Mouse (Mus musculus) liver, embryonic 15.5 days (tissue): Measurements from ENCODE around the gene Olfr70. TPM values are rescaled to one million over a fixed set of nuclear protein-coding genes. Genes with fewer than 3 reads are reported as not detected.

Experiments used
- ATAC-seq: fragments of 200-750 bp; cut with Nextera tagmentation; 2 replicates; pipeline ENCODE4 v1.8.0; 2017; ENCODE audit warnings: moderate number of reproducible peaks, mild to moderate bottlenecking, moderate library complexity; ENCODE audit not compliant: insufficient read depth
- H3K27ac ChIP-seq: fragments of 300-500 bp; sonication (generic); replicated peaks from 2 replicates; pipeline ENCODE4 v1.5.1; 2015; ENCODE audit warnings: mild to moderate bottlenecking, inconsistent platforms
- H3K27me3 ChIP-seq: fragments of 300-500 bp; sonication (generic); 2 replicates; pipeline ENCODE4 v1.6.1; 2015; ENCODE audit warnings: mild to moderate bottlenecking, inconsistent platforms
- H3K36me3 ChIP-seq: fragments of 300-500 bp; sonication (generic); replicated peaks from 2 replicates; pipeline ENCODE4 v1.6.1; 2015; ENCODE audit warnings: moderate library complexity, mild to moderate bottlenecking, inconsistent platforms
- H3K4me1 ChIP-seq: fragments of 300-500 bp; sonication (generic); replicated peaks from 2 replicates; pipeline ENCODE4 v1.6.1; 2015; ENCODE audit warnings: inconsistent platforms
- H3K4me2 ChIP-seq: fragments of 300-500 bp; sonication (generic); 2 replicates; pipeline ENCODE4 v1.6.1; 2015; ENCODE audit warnings: moderate library complexity, mild to moderate bottlenecking, inconsistent platforms
- H3K4me3 ChIP-seq: fragments of 300-500 bp; sonication (generic); replicated peaks from 2 replicates; pipeline ENCODE4 v1.5.1; 2015; ENCODE audit warnings: mild to moderate bottlenecking, inconsistent platforms
- H3K9ac ChIP-seq: fragments of 300-500 bp; sonication (generic); 2 replicates; pipeline ENCODE4 v1.6.1; 2015; ENCODE audit warnings: moderate library complexity, mild to moderate bottlenecking, inconsistent platforms
- H3K9me3 ChIP-seq: fragments of 300-500 bp; sonication (generic); replicated peaks from 2 replicates; pipeline ENCODE4 v1.6.1; 2016; ENCODE audit warnings: inconsistent platforms
- WGBS: fragments of 180-500 bp; shearing (Covaris S2); methylation state at CpG from one replicate; pipeline ENCODE4 v1.1.7; 2015; ENCODE audit warnings: mixed read lengths; ENCODE audit not compliant: insufficient replicate concordance; 5-methylcytosine and 5-hydroxymethylcytosine counted together
- polyA plus RNA-seq: library from polyadenylated mRNA; unstranded; fragments of >200 nt; fragmentation: Nextera tagmentation; extraction: Ambion mirVana; gene quantifications from 2 replicates; pipeline ENCODE4 v1.2.1, GENCODE M21; 2015

Olfr70 gene
- polyA plus RNA-seq, 1 experiment from 2014 or later = not detected

DNA sequence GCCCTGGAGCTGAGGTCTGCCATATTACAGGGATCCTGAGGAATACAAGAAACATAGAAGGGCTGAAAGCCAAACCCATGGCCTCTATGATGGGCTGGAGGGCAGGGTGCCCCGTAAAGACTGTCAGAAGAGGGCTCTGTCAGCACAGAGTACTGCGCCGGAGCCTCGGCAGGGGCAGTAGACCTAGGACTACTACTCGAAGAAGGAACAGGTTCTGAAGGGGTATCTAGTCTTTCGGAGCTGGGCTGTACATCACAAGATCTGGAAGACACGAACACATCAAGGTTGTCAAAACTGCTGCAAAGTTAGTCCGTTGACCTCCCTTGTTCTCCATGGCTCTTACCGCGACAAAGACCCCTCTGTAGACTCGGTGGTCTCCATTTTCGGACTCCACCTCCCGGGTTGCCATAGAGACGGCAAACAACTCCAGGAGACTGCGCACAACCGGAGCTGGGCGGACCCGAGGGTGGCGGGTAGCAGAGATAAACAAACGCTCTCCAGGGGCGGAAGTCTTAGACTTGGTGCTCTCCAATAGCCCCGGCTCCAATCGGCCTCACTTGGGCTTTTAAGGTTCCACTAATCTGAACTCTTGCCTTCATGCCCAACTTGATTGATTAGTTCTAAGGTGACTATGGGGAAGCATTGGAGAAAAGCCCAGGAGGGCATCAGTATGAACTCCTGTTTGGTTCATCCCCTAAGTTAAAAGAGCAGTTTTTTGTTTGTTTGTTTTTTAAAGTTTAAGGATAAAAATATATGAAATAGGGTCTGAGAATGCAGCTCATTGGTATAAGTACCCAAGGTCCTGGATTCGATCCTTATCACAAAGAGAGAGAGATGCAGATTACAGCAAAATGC lies 47.2 kb downstream of the Olfr70 start, which contains the start of gene Spag8:
Gene Spag8, minus strand, starts transcription at position 434 of the 855 bp plus-strand sequence.
- ATAC-seq = no peak

GRCm38 (mm10) chr4:43652726-43653125 lies 47.9 kb downstream of the Olfr70 start:
- H3K9ac ChIP-seq = no peak overlapping the region
- 69% methylated on average over 4 of the region's 4 CpGs for WGBS
- H3K9me3 ChIP-seq = no peaks in the 10 kb centered on the region
- peaks cover 32% of the 10 kb centered on the region for H3K4me1 ChIP-seq
- peak overlapping the region; percentile 56; the same call in 1 of the 2 replicates for H3K4me2 ChIP-seq
- H3K4me3 ChIP-seq = no peak overlapping the region
- no peaks in the 10 kb centered on the region for H3K36me3 ChIP-seq
- no peaks in the 10 kb centered on the region for H3K27me3 ChIP-seq
- no peak for ATAC-seq
- H3K27ac ChIP-seq = no peak overlapping the region

More for the DNA sequence above, 47.2 kb downstream of the Olfr70 start, which contains the start of gene Spag8:
- WGBS = 17% methylated on average over 24 of the region's 24 CpGs
- Histone ChIP-seq H3K4me2 (peak within 1 kb of the TSS; percentile 56), H3K36me3 (no peaks in the 10 kb centered on the region), H3K9me3 (no peaks in the 10 kb centered on the region), H3K9ac (no peak within 1 kb of the TSS), H3K27ac (no peak within 1 kb of the TSS), H3K4me1 (peaks cover 32% of the 10 kb centered on the region), H3K27me3 (peaks cover 2% of the 10 kb centered on the region; the same call in 1 of the 2 replicates), H3K4me3 (peak within 1 kb of the TSS; percentile 39)

DNA sequence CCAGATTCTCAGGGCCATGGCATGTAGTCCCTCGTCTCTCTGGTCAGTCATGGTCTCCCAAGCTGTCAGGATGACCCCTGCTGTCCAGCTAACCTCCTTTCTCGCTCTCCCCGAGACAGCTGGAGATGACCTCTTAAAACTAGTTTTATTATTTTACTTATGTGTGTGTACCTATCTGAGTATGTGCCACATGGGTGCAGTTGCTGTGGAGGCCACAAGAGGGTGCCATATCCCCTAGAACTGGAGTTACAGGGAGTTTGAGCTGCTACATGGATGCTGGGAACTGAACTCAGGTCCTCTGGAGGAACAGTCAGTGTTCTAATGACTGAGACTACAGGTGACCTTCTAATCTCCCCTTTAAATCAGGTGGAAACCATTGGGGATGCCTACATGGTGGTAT lies 50.8 kb downstream of the Olfr70 start:
- WGBS = 76% methylated on average over 3 of the region's 3 CpGs

More for the DNA sequence above, 50.8 kb downstream of the Olfr70 start:
- H3K4me3 ChIP-seq = no peak overlapping the region
- no peaks in the 10 kb centered on the region for H3K9me3 ChIP-seq
- peaks cover 16% of the 10 kb centered on the region for H3K4me1 ChIP-seq
- H3K36me3 ChIP-seq = no peaks in the 10 kb centered on the region
- no peaks in the 10 kb centered on the region; the same call in 1 of the 2 replicates for H3K27me3 ChIP-seq
- no peak overlapping the region for H3K27ac ChIP-seq
- no peak for ATAC-seq
- no peak overlapping the region for H3K4me2 ChIP-seq
- no peak overlapping the region for H3K9ac ChIP-seq

Other genes with a start within 250 kb of the Olfr70 start
- gene Cd72, start 246.2 kb downstream of the Olfr70 start, polyA plus RNA-seq = 0.94 and 1.4 TPM in 2 replicates
- 0.07 and 0.18 TPM in 2 replicates for gene Sit1, start 217.1 kb downstream of the Olfr70 start, polyA plus RNA-seq
- 33.5 and 34.2 TPM in 2 replicates for gene Ccdc107, start 207.9 kb downstream of the Olfr70 start, polyA plus RNA-seq
- gene Arhgef39, start 201.1 kb downstream of the Olfr70 start, polyA plus RNA-seq = 34.5 and 38.2 TPM in 2 replicates
- gene Car9, start 193.8 kb downstream of the Olfr70 start, polyA plus RNA-seq = 1.3 and 1.9 TPM in 2 replicates
- gene Tpm2, start 177.0 kb downstream of the Olfr70 start, polyA plus RNA-seq = 34.1 and 47.4 TPM in 2 replicates
- 22.3 and 24.9 TPM in 2 replicates for gene Creb3, start 138.5 kb downstream of the Olfr70 start, polyA plus RNA-seq
- 37.5 and 40.3 TPM in 2 replicates for gene Tln1, start 138.1 kb downstream of the Olfr70 start, polyA plus RNA-seq
- gene Rgp1, start 122.1 kb downstream of the Olfr70 start, polyA plus RNA-seq = 13.6 and 15.7 TPM in 2 replicates
- 16.7 and 18.8 TPM in 2 replicates for gene Gba2, start 121.9 kb downstream of the Olfr70 start, polyA plus RNA-seq
- gene Msmp, start 116.3 kb downstream of the Olfr70 start, polyA plus RNA-seq = 0.58 TPM in 1 of 2 replicates, not detected in the other
- 0.70 and 0.88 TPM in 2 replicates for gene Npr2, start 68.9 kb downstream of the Olfr70 start, polyA plus RNA-seq
- not detected in 2 replicates for gene Spag8, start 47.2 kb downstream of the Olfr70 start, polyA plus RNA-seq
- gene Hint2, start 44.3 kb downstream of the Olfr70 start, polyA plus RNA-seq = 62.9 and 69.4 TPM in 2 replicates
- 0.15 and 0.20 TPM in 2 replicates for gene Tmem8b, start 31.8 kb downstream of the Olfr70 start, polyA plus RNA-seq
- gene Fam221b, start 31.7 kb downstream of the Olfr70 start, polyA plus RNA-seq = 0.81 and 1.1 TPM in 2 replicates
- gene Olfr71, start 9.4 kb upstream of the Olfr70 start, polyA plus RNA-seq = not detected in 2 replicates
- 0.10 and 0.20 TPM in 2 replicates for gene Hrct1, start 26.4 kb upstream of the Olfr70 start, polyA plus RNA-seq
- 0.02 TPM in 1 of 2 replicates, not detected in the other for gene Spaar, start 29.2 kb upstream of the Olfr70 start, polyA plus RNA-seq
- gene Olfr159, start 70.2 kb upstream of the Olfr70 start, polyA plus RNA-seq = not detected in 2 replicates
- gene Olfr156, start 123.1 kb upstream of the Olfr70 start, polyA plus RNA-seq = not detected in 2 replicates
- gene Olfr157, start 139.4 kb upstream of the Olfr70 start, polyA plus RNA-seq = not detected in 2 replicates
- gene Olfr155, start 150.8 kb upstream of the Olfr70 start, polyA plus RNA-seq = not detected in 2 replicates
- gene Reck, start 174.7 kb upstream of the Olfr70 start, polyA plus RNA-seq = 1.8 and 2.4 TPM in 2 replicates